Mouse (Mus musculus) heart, embryonic 14.5 days (tissue): ENCODE results near the gene Lmna. TPM values are rescaled to one million over a fixed set of nuclear protein-coding genes. Genes with fewer than 3 reads are reported as not detected.

Experiments
- ATAC-seq: fragments of 200-750 bp; cut with Nextera tagmentation; 2 replicates; pipeline ENCODE4 v1.8.0; 2017; ENCODE audit warnings: low read depth, moderate TSS enrichment; ENCODE audit not compliant: insufficient number of reproducible peaks, insufficient read depth, low FRiP score
- H3K27ac ChIP-seq, 2 experiments: fragments of 200-500 bp in 1 of 2; fragments of 300-500 bp in 1 of 2; sonication (generic) in 1 of 2; replicated peaks in 1 of 2; 2 replicates each; pipeline ENCODE4 v1.5.1; 2012 to 2014; ENCODE audit warnings: low read depth in 2 of 2, low read length in 2 of 2, control low read depth in 1 of 2, mild to moderate bottlenecking in 1 of 2, mixed read lengths in 1 of 2; ENCODE audit not compliant: control insufficient read depth in 1 of 2, insufficient read depth in 1 of 2
- H3K27me3 ChIP-seq: fragments of 300-500 bp; sonication (generic); 2 replicates; pipeline ENCODE4 v1.6.1; 2014; ENCODE audit warnings: mild to moderate bottlenecking, low read length, control low read depth; ENCODE audit not compliant: control insufficient read depth, insufficient read depth
- H3K36me3 ChIP-seq: fragments of 300-500 bp; sonication (generic); 2 replicates; pipeline ENCODE4 v1.6.1; 2014; ENCODE audit warnings: mild to moderate bottlenecking, control low read depth, low read length, mixed read lengths; ENCODE audit not compliant: control insufficient read depth, insufficient read depth
- H3K4me1 ChIP-seq, 2 experiments: fragments of 200-500 bp in 1 of 2; fragments of 300-500 bp in 1 of 2; sonication (generic) in 1 of 2; 2 replicates each; pipeline ENCODE4 v1.6.1; 2012 to 2014; ENCODE audit warnings: low read length in 2 of 2, control low read depth in 1 of 2, mixed read lengths in 1 of 2; ENCODE audit not compliant: control insufficient read depth in 2 of 2, insufficient read depth in 2 of 2
- H3K4me2 ChIP-seq: fragments of 300-500 bp; sonication (generic); 2 replicates; pipeline ENCODE4 v1.6.1; 2014; ENCODE audit warnings: mild to moderate bottlenecking, low read length
- H3K4me3 ChIP-seq, 2 experiments: fragments of 200-500 bp in 1 of 2; fragments of 300-500 bp in 1 of 2; sonication (generic) in 1 of 2; 2 replicates each; pipeline ENCODE4 v1.5.1; 2012 to 2014; ENCODE audit warnings: low read length in 2 of 2, mild to moderate bottlenecking in 2 of 2, control low read depth in 1 of 2, low read depth in 1 of 2, moderate library complexity in 1 of 2; ENCODE audit not compliant: control insufficient read depth in 1 of 2, insufficient read depth in 1 of 2
- H3K9ac ChIP-seq: fragments of 300-500 bp; sonication (generic); 2 replicates; pipeline ENCODE4 v1.6.1; 2014; ENCODE audit warnings: mild to moderate bottlenecking, low read length
- H3K9me3 ChIP-seq: fragments of 300-500 bp; sonication (generic); 2 replicates; pipeline ENCODE4 v1.6.1; 2016; ENCODE audit warnings: low read length, control low read depth; ENCODE audit not compliant: control insufficient read depth
- WGBS: fragments of 180-500 bp; shearing (Covaris S2); extraction: QIAGEN DNeasy Blood & Tissue Kit; methylation state at CpG from one replicate; pipeline ENCODE4 v1.1.7; 2014; 5-methylcytosine and 5-hydroxymethylcytosine counted together
- polyA plus RNA-seq: library from polyadenylated mRNA; unstranded; fragments of >200 nt; fragmentation: Nextera tagmentation; extraction: Ambion mirVana; gene quantifications from 2 replicates; pipeline ENCODE4 v1.2.1, GENCODE M21; 2014

Gene Lmna
- polyA plus RNA-seq, 1 experiment from 2014 or later: 84.1 TPM

- Histone ChIP-seq H3K27me3 (no peaks in the 10 kb centered on the region), H3K4me1 (no peaks in the 10 kb centered on the region), H3K9ac (no peak overlapping the region), H3K9me3 (no peaks in the 10 kb centered on the region), H3K27ac (no peak overlapping the region), H3K4me3 (no peak overlapping the region), H3K36me3 (no peaks in the 10 kb centered on the region), H3K4me2 (no peak overlapping the region)
- 43% methylated on average over 5 of the region's 5 CpGs for WGBS
- no peak for ATAC-seq
Observed at GRCm38 (mm10) chr3:88473020-88473419, 36.7 kb downstream of the Lmna start.

- 57% methylated on average over 10 of the region's 10 CpGs for WGBS
- Histone ChIP-seq H3K9me3 (no peaks in the 10 kb centered on the region), H3K27me3 (no peaks in the 10 kb centered on the region), H3K36me3 (no peaks in the 10 kb centered on the region), H3K27ac (no peak overlapping the region), H3K4me1 (0 out of 4 replicates have a peak, but pooled peaks cover 0 to 2% of the 10 kb centered on the region in 2 experiments), H3K4me3 (no peak overlapping the region), H3K4me2 (no peak overlapping the region), H3K9ac (no peak overlapping the region)
- no peak for ATAC-seq
Observed at GRCm38 (mm10) chr3:88470943-88471479, 38.7 kb downstream of the Lmna start.

- 83% methylated on average over 2 of the region's 2 CpGs for WGBS
- Histone ChIP-seq H3K9me3 (no peaks in the 10 kb centered on the region), H3K27me3 (no peaks in the 10 kb centered on the region), H3K4me3 (no peak overlapping the region), H3K27ac (no peak overlapping the region), H3K9ac (no peak overlapping the region), H3K36me3 (no peaks in the 10 kb centered on the region), H3K4me2 (no peak overlapping the region), H3K4me1 (0 out of 4 replicates have a peak, but pooled peaks cover 0 to 2% of the 10 kb centered on the region in 2 experiments)
- ATAC-seq: no peak
Observed at GRCm38 (mm10) chr3:88469466-88469865, 40.3 kb downstream of the Lmna start.

- Histone ChIP-seq H3K4me2 (no peak overlapping the region), H3K27ac (no peak overlapping the region), H3K9me3 (no peaks in the 10 kb centered on the region), H3K4me3 (no peak overlapping the region), H3K36me3 (no peaks in the 10 kb centered on the region), H3K4me1 (0 out of 4 replicates have a peak, but pooled peaks cover 0 to 2% of the 10 kb centered on the region in 2 experiments), H3K27me3 (no peaks in the 10 kb centered on the region), H3K9ac (peak overlapping the region; percentile 47; the same call in 1 of the 2 replicates)
- ATAC-seq: peak; percentile 66; the same call in 1 of the 2 replicates
- 26% methylated on average over 16 of the region's 16 CpGs for WGBS
Observed at GRCm38 (mm10) chr3:88467116-88467824, 42.5 kb downstream of the Lmna start.

GRCm38 (mm10) chr3:88465127-88465526 lies 44.6 kb downstream of the Lmna start:
- H3K27ac ChIP-seq: no peak overlapping the region
- peaks cover 9% of the 10 kb centered on the region for H3K27me3 ChIP-seq
- H3K9ac ChIP-seq: no peak overlapping the region
- ATAC-seq: no peak
- no peak overlapping the region for H3K4me2 ChIP-seq
- 59% methylated on average over 2 of the region's 2 CpGs for whole genome bisulfite sequencing
- H3K9me3 ChIP-seq: no peaks in the 10 kb centered on the region
- H3K4me3 ChIP-seq: no peak overlapping the region
- H3K36me3 ChIP-seq: no peaks in the 10 kb centered on the region
- H3K4me1 ChIP-seq: peaks cover 2% of the 10 kb centered on the region in 2 experiments; a peak in 1 of 4 replicates

GRCm38 (mm10) chr3:88464425-88464824 lies 45.3 kb downstream of the Lmna start:
- Histone ChIP-seq H3K9me3 (no peaks in the 10 kb centered on the region), H3K27me3 (peaks cover 14% of the 10 kb centered on the region), H3K36me3 (no peaks in the 10 kb centered on the region), H3K27ac (no peak overlapping the region), H3K4me3 (no peak overlapping the region), H3K4me1 (peaks cover 2% of the 10 kb centered on the region in 2 experiments; a peak in 1 of 4 replicates), H3K4me2 (no peak overlapping the region), H3K9ac (no peak overlapping the region)
- WGBS: 53% methylated on average over 3 of the region's 3 CpGs
- ATAC-seq: no peak

GRCm38 (mm10) chr3:88460983-88461696 lies 48.6 kb downstream of the Lmna start, which contains the start of gene Sema4a:
TSS of gene Sema4a (minus strand) at chr3:88461182.
- ATAC-seq: no peak
- 33% methylated on average over 12 of the region's 12 CpGs for WGBS
- Histone ChIP-seq H3K27me3 (peaks cover 19% of the 10 kb centered on the region), H3K9ac (no peak within 1 kb of the TSS; the same call in 1 of the 2 replicates), H3K4me2 (no peak within 1 kb of the TSS), H3K4me3 (no peak within 1 kb of the TSS), H3K36me3 (no peaks in the 10 kb centered on the region), H3K9me3 (no peaks in the 10 kb centered on the region), H3K27ac (no peak within 1 kb of the TSS), H3K4me1 (peaks cover 0 to 2% of the 10 kb centered on the region in 2 experiments; a peak in 1 of 4 replicates)
